Mouse (Mus musculus) thymus, postnatal 36 days (tissue): ENCODE measurements around the gene Stac2.

ENCODE experiments used
- DNase-seq, 2 experiments: peaks; one replicate each; pipeline ENCODE4 v3.0.0; 2022; ENCODE audit warnings: mixed read lengths in 2 of 2

Stac2 gene

DNA sequence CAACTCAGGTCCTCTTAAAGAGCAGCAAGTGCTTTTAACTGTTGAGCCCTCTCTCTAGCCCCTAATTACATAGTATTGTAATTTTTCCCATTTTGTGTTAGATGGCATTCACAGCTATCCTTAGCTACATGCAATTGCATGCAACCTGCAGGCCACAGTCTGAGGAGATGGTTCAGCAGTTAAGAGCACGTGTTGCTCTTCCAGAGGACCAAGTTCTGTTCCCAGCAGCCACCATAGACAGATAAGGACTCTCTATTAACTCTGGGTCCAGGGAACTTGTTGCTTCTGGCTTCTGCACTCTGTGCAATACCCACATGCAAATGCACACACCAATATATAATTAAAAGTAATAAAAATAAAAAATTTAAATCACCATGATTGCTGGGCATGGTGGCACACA, 56.6 kb downstream of the Stac2 start:
- DNase-seq: no peak

DNA sequence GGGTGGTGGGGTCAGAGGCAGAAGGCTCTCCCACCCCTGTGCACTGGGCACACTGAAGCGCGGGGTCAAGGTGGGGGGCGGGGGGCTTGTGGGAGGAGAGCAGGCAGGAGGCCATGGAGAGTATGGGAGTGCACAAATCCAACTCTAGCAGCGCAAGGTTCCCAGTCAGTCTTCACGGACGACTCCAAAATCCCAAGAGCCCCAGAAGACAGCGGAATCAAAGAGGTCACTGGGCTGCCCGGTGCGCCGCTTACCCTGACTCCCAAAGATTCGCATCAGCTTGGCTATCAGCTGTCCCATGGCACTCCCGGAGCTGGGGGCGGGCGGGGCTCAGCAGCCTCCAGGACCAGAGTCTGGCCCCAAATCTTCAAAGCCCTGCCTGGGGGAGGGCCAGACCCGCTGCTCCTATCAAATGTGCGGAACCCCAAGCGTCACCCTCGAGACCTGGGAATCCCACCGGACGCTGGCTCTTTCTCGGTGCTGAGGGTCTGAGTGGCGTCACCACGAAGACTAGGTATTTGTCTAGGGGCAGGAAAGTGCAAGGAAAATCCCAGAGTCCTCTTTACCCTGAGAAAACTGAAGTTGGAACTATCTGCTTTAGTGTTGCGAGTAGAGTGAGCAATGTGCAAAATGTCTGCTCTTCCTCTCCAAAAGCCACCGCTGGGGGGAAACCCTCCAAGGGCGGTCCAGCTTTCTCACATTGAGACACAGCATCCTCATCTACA, 57.5 kb downstream of the Stac2 start, which contains the start of gene Arl5c:
Gene Arl5c, minus strand, starts transcription at position 618 of the 725 bp plus-strand sequence.
- peak; percentile 84 to 85 for DNase-seq

DNA sequence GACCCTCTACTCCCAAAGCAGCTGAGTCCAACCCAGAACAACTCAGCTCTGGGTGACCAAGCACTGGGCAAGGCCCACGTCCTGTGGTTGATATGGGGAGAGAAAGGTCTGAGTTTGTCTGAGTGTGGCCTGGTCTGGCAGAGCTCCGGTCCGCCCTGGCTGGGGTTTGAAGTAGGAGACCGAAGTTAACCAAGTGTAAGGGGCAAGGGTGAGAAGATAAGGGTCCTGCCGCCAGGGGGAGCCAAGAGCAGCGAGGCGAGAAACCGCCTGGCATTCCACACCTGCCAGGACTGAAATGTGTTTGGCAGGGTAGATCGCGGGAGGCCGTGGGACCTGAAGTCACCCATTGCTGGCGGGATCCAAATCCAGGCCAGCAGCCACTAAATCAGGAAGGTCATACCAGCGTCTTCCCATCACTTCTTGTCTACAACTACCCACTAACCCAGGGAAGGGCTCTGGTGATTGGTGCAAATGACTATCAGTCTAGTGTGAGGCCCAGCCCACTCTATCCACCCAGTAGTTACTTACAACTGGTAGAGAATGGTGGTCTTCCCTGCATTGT, 58.6 kb downstream of the Stac2 start:
- DNase-seq: peak; percentile 93 to 96

DNA sequence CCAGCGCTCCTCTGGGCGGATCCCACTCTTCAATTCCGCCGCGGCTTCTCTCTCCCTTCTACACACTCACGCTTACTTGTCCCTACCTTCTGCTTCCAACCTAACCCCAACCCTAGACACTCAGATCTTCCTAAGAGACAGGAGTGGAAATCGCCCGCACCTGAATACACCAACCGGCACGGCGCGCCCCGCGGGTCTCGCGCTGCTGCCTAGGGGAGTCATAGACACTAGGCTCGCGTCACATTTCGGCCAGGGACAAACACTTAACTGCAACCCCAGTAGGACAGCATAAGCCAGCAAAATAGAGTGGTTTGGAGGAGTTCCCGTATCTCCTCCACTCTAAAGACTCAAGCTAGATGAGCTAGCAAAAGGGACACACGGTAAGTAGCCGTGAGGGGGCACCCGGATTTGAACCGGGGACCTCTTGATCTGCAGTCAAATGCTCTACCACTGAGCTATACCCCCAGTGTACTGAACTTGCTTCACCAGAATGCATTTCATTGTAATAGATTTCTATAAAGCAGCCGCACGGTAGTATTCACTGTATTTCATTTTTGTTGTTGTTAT, 64.6 kb downstream of the Stac2 start:
- DNase-seq: peak; percentile 90 to 92

DNA sequence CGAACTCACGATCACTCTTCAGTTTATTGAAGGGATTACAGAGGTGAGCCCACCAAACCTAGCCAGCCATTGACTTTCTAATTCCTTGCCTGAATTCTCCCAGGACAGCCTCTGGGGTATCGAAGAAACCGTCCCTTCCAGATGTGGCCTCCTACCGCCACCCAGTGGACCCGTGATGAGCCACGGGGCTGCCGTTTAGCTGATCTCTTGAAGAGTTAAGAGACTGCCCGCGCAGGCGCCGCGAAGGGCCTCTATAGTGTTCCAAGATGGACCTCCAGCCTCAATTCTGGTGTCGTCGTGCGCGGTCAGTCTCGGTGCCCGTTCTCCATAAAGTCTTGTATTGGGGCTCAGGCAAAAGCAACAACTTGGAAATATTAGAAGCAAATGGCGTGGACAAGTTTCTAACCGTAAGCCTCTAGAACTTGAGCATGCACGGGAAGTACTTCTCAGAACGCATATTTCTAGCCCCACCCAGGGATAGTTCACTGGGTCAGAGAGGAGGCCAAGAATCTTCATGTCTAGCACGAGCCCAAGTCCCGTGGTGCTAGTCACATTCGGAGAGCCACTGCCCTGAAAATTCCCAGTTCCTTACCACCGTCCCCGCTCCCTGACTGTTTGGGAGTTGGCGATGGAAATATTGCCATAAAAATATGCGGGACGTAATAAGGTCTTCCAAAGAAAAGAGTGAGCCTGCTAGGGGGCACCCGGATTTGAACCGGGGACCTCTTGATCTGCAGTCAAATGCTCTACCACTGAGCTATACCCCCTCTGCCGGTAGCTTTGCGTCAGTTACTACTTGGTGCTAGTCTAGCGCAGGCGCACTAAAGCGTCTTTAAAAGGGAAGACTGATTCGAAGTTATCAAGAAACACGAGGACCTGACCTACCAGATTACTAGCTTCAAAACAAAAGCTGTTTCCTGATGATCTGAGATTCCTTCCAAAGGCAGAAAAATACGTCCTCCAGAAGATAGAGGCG, 65.4 kb downstream of the Stac2 start:
- DNase-seq: peak; percentile 92 to 94

DNA sequence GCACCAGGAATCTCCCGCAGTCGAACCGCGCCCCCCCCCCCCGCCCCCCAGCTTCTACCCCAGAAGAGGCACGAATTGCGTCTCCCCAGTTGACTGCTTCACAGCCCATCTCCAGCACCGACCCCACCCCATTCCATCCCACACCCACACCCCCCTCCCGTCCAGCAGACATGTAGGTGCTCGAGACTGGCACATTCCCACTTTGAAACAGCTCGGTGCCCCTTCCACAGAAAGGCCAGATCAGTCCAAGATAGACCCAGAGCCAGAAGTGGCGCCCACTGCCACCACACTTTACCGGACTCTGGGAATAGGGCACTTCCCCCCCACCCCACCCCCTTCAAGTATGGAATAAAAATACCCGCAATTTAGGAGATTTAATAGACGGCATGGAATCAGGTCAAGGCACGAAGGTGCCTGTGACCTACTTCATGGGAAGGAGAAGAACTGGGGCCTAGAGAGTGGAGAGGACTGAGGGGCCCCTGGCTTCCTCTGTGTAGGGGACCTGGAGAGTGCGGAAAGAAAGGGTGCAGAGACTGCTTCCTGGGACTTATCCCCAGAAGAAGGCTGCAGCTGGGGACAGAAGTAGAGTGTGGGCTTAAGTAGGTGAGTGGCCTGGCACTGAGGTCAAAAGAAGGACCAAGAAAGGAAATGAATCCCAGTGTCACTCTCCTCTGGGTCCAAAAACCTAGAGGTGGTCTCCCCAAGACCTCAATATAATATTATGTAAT, 66.4 kb downstream of the Stac2 start:
- DNase-seq: peak in 1 of 2 experiments; percentile 54
